Mouse (Mus musculus) heart, postnatal 0 days (tissue): ENCODE data around the gene Eif2s2. TPM values are rescaled to one million over a fixed set of nuclear protein-coding genes. Genes with fewer than 3 reads are reported as not detected.
"Not testable (repeated sequence)": the region's sequence is repeated elsewhere in the genome, so short reads cannot be mapped to it uniquely, and the experiment has no call there.

ENCODE experiments used
- ATAC-seq: fragments of 200-750 bp; cut with Nextera tagmentation; 2 replicates; pipeline ENCODE4 v1.8.0; 2017; ENCODE audit warnings: low read depth, moderate number of reproducible peaks, moderate library complexity; ENCODE audit not compliant: insufficient read depth
- DNase-seq: peaks from one replicate; pipeline ENCODE4 v3.0.0-alpha.2; 2016; ENCODE audit warnings: low spot score
- H3K27ac ChIP-seq: fragments of 300-500 bp; sonication (generic); 2 replicates; pipeline ENCODE4 v1.5.1; 2014; ENCODE audit warnings: low read depth, mild to moderate bottlenecking
- H3K27me3 ChIP-seq: fragments of 300-500 bp; sonication (generic); 2 replicates; pipeline ENCODE4 v1.6.1; 2014; ENCODE audit warnings: low read length, mixed read lengths; ENCODE audit not compliant: control insufficient read depth, insufficient read depth
- H3K36me3 ChIP-seq: fragments of 300-500 bp; sonication (generic); replicated peaks from 2 replicates; pipeline ENCODE4 v1.6.1; 2014; ENCODE audit warnings: low read length, mixed read lengths; ENCODE audit not compliant: control insufficient read depth, insufficient read depth
- H3K4me1 ChIP-seq: fragments of 300-500 bp; sonication (generic); 2 replicates; pipeline ENCODE4 v1.6.1; 2014; ENCODE audit warnings: antibody characterized with exemption; ENCODE audit not compliant: control insufficient read depth, insufficient read depth
- H3K4me2 ChIP-seq: fragments of 300-500 bp; sonication (generic); 2 replicates; pipeline ENCODE4 v1.6.1; 2014; ENCODE audit warnings: low read depth, mild to moderate bottlenecking, low read length, moderate library complexity
- H3K4me3 ChIP-seq: fragments of 300-500 bp; sonication (generic); 2 replicates; pipeline ENCODE4 v1.5.1; 2014; ENCODE audit warnings: low read depth, low read length
- H3K9ac ChIP-seq: fragments of 300-500 bp; sonication (generic); replicated peaks from 2 replicates; pipeline ENCODE4 v1.6.1; 2014; ENCODE audit warnings: low read depth, low read length, mixed read lengths
- H3K9me3 ChIP-seq: fragments of 300-500 bp; sonication (generic); replicated peaks from 2 replicates; pipeline ENCODE4 v1.6.1; 2016; ENCODE audit warnings: low read length; ENCODE audit not compliant: control insufficient read depth
- CTCF ChIP-seq: IDR thresholded peaks from 2 replicates; pipeline ENCODE4 v1.5.1; 2016; ENCODE audit warnings: antibody characterized with exemption, control low read depth, low read depth
- EP300 ChIP-seq: IDR thresholded peaks from 2 replicates; pipeline ENCODE4 v1.6.1; 2016; ENCODE audit warnings: antibody characterized with exemption, low read depth
- WGBS: fragments of 180-500 bp; shearing (Covaris S2); extraction: QIAGEN DNeasy Blood & Tissue Kit; methylation state at CpG from one replicate; pipeline ENCODE4 v1.1.7; 2014; 5-methylcytosine and 5-hydroxymethylcytosine counted together
- polyA plus RNA-seq: library from polyadenylated mRNA; unstranded; fragments of >200 nt; fragmentation: Nextera tagmentation; extraction: Ambion mirVana; gene quantifications from 2 replicates; pipeline ENCODE4 v1.2.1, GENCODE M21; 2015
- total RNA-seq: library from RNA; depleted of rRNA; stranded (reverse); fragments of >200 nt; gene quantifications from 2 replicates; pipeline ENCODE4 v1.2.3, GENCODE M21; 2014; ENCODE audit warnings: low replicate concordance

The Eif2s2 gene
- total and polyA plus RNA-seq, 2 experiments from 2014 or later = 35.8 to 72.0 TPM

- no peak for DNase-seq
- Histone ChIP-seq H3K4me2 (no peak overlapping the region), H3K9ac (no peak overlapping the region), H3K36me3 (no peaks in the 10 kb centered on the region), H3K27me3 (no peaks in the 10 kb centered on the region), H3K4me3 (no peak overlapping the region), H3K27ac (no peak overlapping the region), H3K9me3 (no peaks in the 10 kb centered on the region), H3K4me1 (no peaks in the 10 kb centered on the region)
- no peak for TF ChIP-seq CTCF
- TF ChIP-seq EP300 = no peak
- WGBS = 64% methylated on average over 13 of the region's 13 CpGs
- no peak for ATAC-seq
Observed at GRCm38 (mm10) chr2:154917866-154918641, 25.3 kb upstream of the Eif2s2 start.

GRCm38 (mm10) chr2:154916547-154916946 lies 23.8 kb upstream of the Eif2s2 start:
- Histone ChIP-seq H3K27me3 (no peaks in the 10 kb centered on the region), H3K27ac (no peak overlapping the region), H3K4me1 (no peaks in the 10 kb centered on the region), H3K9me3 (no peaks in the 10 kb centered on the region), H3K4me3 (no peak overlapping the region), H3K36me3 (no peaks in the 10 kb centered on the region), H3K9ac (no peak overlapping the region), H3K4me2 (no peak overlapping the region)
- ATAC-seq = no peak
- DNase-seq = peak; percentile 47
- WGBS = 18% methylated on average over 2 of the region's 2 CpGs
- TF ChIP-seq CTCF (peak; percentile 52), EP300 (no peak)

- H3K36me3 ChIP-seq = no peaks in the 10 kb centered on the region
- H3K4me2 ChIP-seq = no peak overlapping the region
- WGBS = 76% methylated on average over 12 of the region's 12 CpGs
- no peak overlapping the region for H3K4me3 ChIP-seq
- no peak overlapping the region for H3K27ac ChIP-seq
- H3K4me1 ChIP-seq = no peaks in the 10 kb centered on the region
- H3K9me3 ChIP-seq = no peaks in the 10 kb centered on the region
- ATAC-seq (no peak), DNase-seq (no peak)
- TF ChIP-seq EP300 (no peak), CTCF (no peak)
- H3K9ac ChIP-seq = no peak overlapping the region
- H3K27me3 ChIP-seq = no peaks in the 10 kb centered on the region
Observed at GRCm38 (mm10) chr2:154915922-154916541, 23.3 kb upstream of the Eif2s2 start.

- Histone ChIP-seq H3K4me2 (no peak overlapping the region), H3K9ac (no peak overlapping the region), H3K4me3 (no peak overlapping the region), H3K36me3 (no peaks in the 10 kb centered on the region), H3K27me3 (no peaks in the 10 kb centered on the region), H3K27ac (no peak overlapping the region), H3K9me3 (no peaks in the 10 kb centered on the region), H3K4me1 (no peaks in the 10 kb centered on the region)
- no peak for DNase-seq
- TF ChIP-seq CTCF (no peak), EP300 (no peak)
- 77% methylated on average over 6 of the region's 6 CpGs for WGBS
- no peak for ATAC-seq
Observed at GRCm38 (mm10) chr2:154909789-154910188, 17.1 kb upstream of the Eif2s2 start.

- H3K27ac ChIP-seq, H3K9me3 ChIP-seq, H3K4me2 ChIP-seq, H3K4me1 ChIP-seq, H3K27me3 ChIP-seq, H3K36me3 ChIP-seq, H3K4me3 ChIP-seq, DNase-seq, H3K9ac ChIP-seq, ATAC-seq: not testable (repeated sequence)
- WGBS = 7% methylated on average over 1 of the region's 2 CpGs
- 0 out of 2 replicates have a peak, but pooled peaks have one; percentile 10 for TF ChIP-seq CTCF
Observed at GRCm38 (mm10) chr2:154908223-154908622, 15.5 kb upstream of the Eif2s2 start.
